Mouse (Mus musculus) lung, embryonic 14.5 days (tissue): ENCODE measurements around the gene Blmh. TPM values are rescaled to one million over a fixed set of nuclear protein-coding genes. Genes with fewer than 3 reads are reported as not detected.

ENCODE experiments used
- ATAC-seq: fragments of 200-750 bp; cut with Nextera tagmentation; 2 replicates; pipeline ENCODE4 v1.8.0; 2017; ENCODE audit warnings: mild to moderate bottlenecking, moderate TSS enrichment, moderate library complexity; ENCODE audit not compliant: insufficient read depth
- DNase-seq: peaks from one replicate; pipeline ENCODE4 v3.0.0-alpha.2; 2015
- H3K27ac ChIP-seq: fragments of 300-500 bp; sonication (generic); 2 replicates; pipeline ENCODE4 v1.5.1; 2014; ENCODE audit warnings: low read depth, mild to moderate bottlenecking, moderate library complexity
- H3K27me3 ChIP-seq: fragments of 300-500 bp; sonication (generic); 2 replicates; pipeline ENCODE4 v1.6.1; 2014; ENCODE audit warnings: low read length, control low read depth; ENCODE audit not compliant: insufficient read depth
- H3K36me3 ChIP-seq: fragments of 300-500 bp; sonication (generic); 2 replicates; pipeline ENCODE4 v1.6.1; 2014; ENCODE audit warnings: control low read depth; ENCODE audit not compliant: insufficient read depth
- H3K4me1 ChIP-seq: fragments of 300-500 bp; sonication (generic); 2 replicates; pipeline ENCODE4 v1.6.1; 2014; ENCODE audit warnings: antibody characterized with exemption, control low read depth; ENCODE audit not compliant: insufficient read depth
- H3K4me2 ChIP-seq: fragments of 300-500 bp; sonication (generic); 2 replicates; pipeline ENCODE4 v1.6.1; 2014; ENCODE audit warnings: mild to moderate bottlenecking
- H3K4me3 ChIP-seq: fragments of 300-500 bp; sonication (generic); 2 replicates; pipeline ENCODE4 v1.5.1; 2014; ENCODE audit warnings: low read depth, low read length
- H3K9ac ChIP-seq: fragments of 300-500 bp; sonication (generic); 2 replicates; pipeline ENCODE4 v1.6.1; 2014
- H3K9me3 ChIP-seq: fragments of 300-500 bp; sonication (generic); 2 replicates; pipeline ENCODE4 v1.6.1; 2016; ENCODE audit warnings: low read depth, low read length, control low read depth
- CTCF ChIP-seq: IDR thresholded peaks from 2 replicates; pipeline ENCODE4 v1.5.1; 2016; ENCODE audit warnings: antibody characterized with exemption, low read depth
- WGBS: fragments of 180-500 bp; shearing (Covaris S2); extraction: QIAGEN DNeasy Blood & Tissue Kit; methylation state at CpG from one replicate; pipeline ENCODE4 v1.1.7; 2014; 5-methylcytosine and 5-hydroxymethylcytosine counted together
- polyA plus RNA-seq: library from polyadenylated mRNA; unstranded; fragments of >200 nt; fragmentation: Nextera tagmentation; extraction: Ambion mirVana; gene quantifications from 2 replicates; pipeline ENCODE4 v1.2.1, GENCODE M21; 2014

Blmh gene
- 155 and 160 TPM in 2 replicates for polyA plus RNA-seq

GRCm38 (mm10) chr11:76924759-76925236 is at the start of gene Blmh:
Gene Blmh (plus strand): TSS chr11:76924809.
- no peak for TF ChIP-seq CTCF
- no peak within 1 kb of the TSS for H3K9ac ChIP-seq
- H3K9me3 ChIP-seq: no peaks in the 10 kb centered on the region
- no peaks in the 10 kb centered on the region for H3K27me3 ChIP-seq
- no peaks in the 10 kb centered on the region for H3K36me3 ChIP-seq
- no peak within 1 kb of the TSS for H3K27ac ChIP-seq
- ATAC-seq (no peak), DNase-seq (peak; percentile 38)
- no peak within 1 kb of the TSS for H3K4me2 ChIP-seq
- peaks cover 6% of the 10 kb centered on the region; the same call in 1 of the 2 replicates for H3K4me1 ChIP-seq
- WGBS: 52% methylated on average over 6 of the region's 6 CpGs
- H3K4me3 ChIP-seq: no peak within 1 kb of the TSS

- TF ChIP-seq CTCF: no peak
- H3K27ac ChIP-seq: no peak overlapping the region
- no peaks in the 10 kb centered on the region for H3K9me3 ChIP-seq
- H3K36me3 ChIP-seq: no peaks in the 10 kb centered on the region
- no peak overlapping the region for H3K9ac ChIP-seq
- no peak for ATAC-seq
- no peak overlapping the region for H3K4me3 ChIP-seq
- H3K27me3 ChIP-seq: no peaks in the 10 kb centered on the region
- DNase-seq: no peak
- no peak overlapping the region for H3K4me2 ChIP-seq
- no peaks in the 10 kb centered on the region for H3K4me1 ChIP-seq
- WGBS: 88% methylated on average over 5 of the region's 5 CpGs
Measured at GRCm38 (mm10) chr11:76879816-76880215, 44.8 kb upstream of the Blmh start.

GRCm38 (mm10) chr11:76884451-76884850 is 40.2 kb upstream of the Blmh start:
- Histone ChIP-seq H3K27me3 (no peaks in the 10 kb centered on the region), H3K9ac (no peak overlapping the region), H3K4me2 (no peak overlapping the region), H3K4me3 (no peak overlapping the region), H3K27ac (peak overlapping the region; percentile 85), H3K4me1 (peaks cover 4% of the 10 kb centered on the region; the same call in 1 of the 2 replicates), H3K9me3 (no peaks in the 10 kb centered on the region), H3K36me3 (no peaks in the 10 kb centered on the region)
- DNase-seq (peak; percentile 87), ATAC-seq (peak; percentile 65; the same call in 1 of the 2 replicates)
- TF ChIP-seq CTCF: no peak
- 8% methylated on average over 5 of the region's 5 CpGs for WGBS

GRCm38 (mm10) chr11:76889339-76890164 is 35.1 kb upstream of the Blmh start:
- H3K9ac ChIP-seq: 0 out of 2 replicates have a peak overlapping the region, but pooled peaks have one; percentile 6
- no peak overlapping the region for H3K4me3 ChIP-seq
- H3K27me3 ChIP-seq: no peaks in the 10 kb centered on the region
- H3K9me3 ChIP-seq: no peaks in the 10 kb centered on the region
- no peaks in the 10 kb centered on the region for H3K36me3 ChIP-seq
- peak; percentile 48 for DNase-seq
- ATAC-seq: no peak
- no peak for TF ChIP-seq CTCF
- WGBS: 29% methylated on average over 10 of the region's 10 CpGs
- peak overlapping the region; percentile 16 for H3K4me2 ChIP-seq
- peak overlapping the region; percentile 59 for H3K27ac ChIP-seq
- H3K4me1 ChIP-seq: peaks cover 18% of the 10 kb centered on the region

GRCm38 (mm10) chr11:76891171-76891570 is 33.4 kb upstream of the Blmh start:
- peaks cover 18% of the 10 kb centered on the region for H3K4me1 ChIP-seq
- ATAC-seq: no peak
- TF ChIP-seq CTCF: no peak
- no peaks in the 10 kb centered on the region for H3K9me3 ChIP-seq
- 88% methylated on average over 7 of the region's 7 CpGs for WGBS
- no peak for DNase-seq
- H3K4me2 ChIP-seq: no peak overlapping the region
- H3K27ac ChIP-seq: no peak overlapping the region
- H3K9ac ChIP-seq: no peak overlapping the region
- H3K4me3 ChIP-seq: no peak overlapping the region
- H3K27me3 ChIP-seq: no peaks in the 10 kb centered on the region
- no peaks in the 10 kb centered on the region for H3K36me3 ChIP-seq

- no peak for DNase-seq
- ATAC-seq: no peak
- H3K9me3 ChIP-seq: no peaks in the 10 kb centered on the region
- 75% methylated on average over 4 of the region's 4 CpGs for WGBS
- no peak overlapping the region for H3K9ac ChIP-seq
- H3K4me2 ChIP-seq: no peak overlapping the region
- no peaks in the 10 kb centered on the region for H3K36me3 ChIP-seq
- no peaks in the 10 kb centered on the region for H3K27me3 ChIP-seq
- H3K4me3 ChIP-seq: no peak overlapping the region
- H3K27ac ChIP-seq: no peak overlapping the region
- peaks cover 22% of the 10 kb centered on the region for H3K4me1 ChIP-seq
- no peak for TF ChIP-seq CTCF
Measured at GRCm38 (mm10) chr11:76891738-76892349, 32.8 kb upstream of the Blmh start.

GRCm38 (mm10) chr11:76892972-76893371 is 31.6 kb upstream of the Blmh start:
- Histone ChIP-seq H3K27me3 (no peaks in the 10 kb centered on the region), H3K9me3 (no peaks in the 10 kb centered on the region), H3K4me1 (peaks cover 25% of the 10 kb centered on the region), H3K9ac (no peak overlapping the region), H3K27ac (peak overlapping the region; percentile 21; the same call in 1 of the 2 replicates), H3K4me2 (no peak overlapping the region), H3K4me3 (no peak overlapping the region), H3K36me3 (no peaks in the 10 kb centered on the region)
- TF ChIP-seq CTCF: no peak
- ATAC-seq (no peak), DNase-seq (no peak)
- WGBS: 69% methylated on average over 3 of the region's 3 CpGs
